Mouse (Mus musculus) myocyte (in vitro differentiated cells): ENCODE data around the gene Mindy4.

Experiments
- CEBPB ChIP-seq: IDR thresholded peaks from 2 replicates; pipeline ENCODE4 v1.6.1; 2011; ENCODE audit warnings: mild to moderate bottlenecking, moderate library complexity; ENCODE audit not compliant: poor library complexity, insufficient read depth, severe bottlenecking
- E2F4 ChIP-seq: IDR thresholded peaks from one replicate; pipeline ENCODE4 v1.6.1; 2011; ENCODE audit warnings: mild to moderate bottlenecking, control low read depth, moderate library complexity; ENCODE audit not compliant: insufficient read depth
- MAX ChIP-seq: IDR thresholded peaks from one replicate; pipeline ENCODE4 v1.6.1; 2011; ENCODE audit warnings: low read depth, mild to moderate bottlenecking, control low read depth
- MYOG ChIP-seq, 3 experiments: IDR thresholded peaks; one replicate each; pipeline ENCODE4 v1.6.1; 2011; ENCODE audit warnings: control low read depth in 2 of 3, low read depth in 2 of 3, mild to moderate bottlenecking in 2 of 3; ENCODE audit not compliant: insufficient read length in 2 of 3, control insufficient read depth in 1 of 3, insufficient read depth in 1 of 3
- POLR2A ChIP-seq: IDR thresholded peaks from one replicate; pipeline ENCODE4 v1.6.1; 2011; ENCODE audit warnings: low read depth, mild to moderate bottlenecking, control low read depth, moderate library complexity; ENCODE audit not compliant: insufficient read length
- POLR2AphosphoS2 ChIP-seq: IDR thresholded peaks from one replicate; pipeline ENCODE4 v1.6.1; 2011; ENCODE audit warnings: low read depth, control low read depth; ENCODE audit not compliant: insufficient read length
- TCF3 ChIP-seq: IDR thresholded peaks from one replicate; pipeline ENCODE4 v1.6.1; 2011; ENCODE audit warnings: low read depth, control low read depth; ENCODE audit not compliant: insufficient read length
- USF1 ChIP-seq: IDR thresholded peaks from one replicate; pipeline ENCODE4 v1.6.1; 2011; ENCODE audit warnings: low read depth, mild to moderate bottlenecking, control low read depth, moderate library complexity

DNA sequence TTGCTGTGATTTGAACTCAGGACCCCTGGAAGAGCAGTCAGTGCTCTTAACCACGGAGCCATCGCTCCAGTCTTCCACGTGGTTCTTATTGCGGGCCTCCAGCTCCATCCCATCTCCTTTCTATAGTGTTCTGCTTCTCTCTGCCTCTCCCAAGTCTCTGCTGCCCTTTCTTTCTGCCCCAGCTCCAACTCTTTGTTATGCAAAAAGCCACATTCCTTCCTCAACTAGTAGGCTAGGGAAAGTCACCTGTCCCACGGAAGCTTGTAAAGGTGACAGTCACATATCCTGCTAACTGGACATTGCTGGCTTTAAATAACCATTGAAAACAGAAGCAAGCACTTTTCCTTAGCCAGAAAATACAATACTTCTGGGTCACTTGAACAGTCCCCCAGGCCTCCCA, 33.4 kb upstream of the Mindy4 start:
- no peak for TF ChIP-seq POLR2A
- no peak for TF ChIP-seq MYOG (IDR thresholded peaks at IDR 0.05; ENCODE audit: control insufficient read depth in 1 of 3, insufficient read depth in 1 of 3, insufficient read length in 2 of 3, low read depth in 2 of 3)
- no peak for TF ChIP-seq USF1
- no peak for TF ChIP-seq E2F4
- TF ChIP-seq CEBPB: no peak
- TF ChIP-seq MAX: no peak
- TF ChIP-seq TCF3: no peak
- TF ChIP-seq POLR2AphosphoS2: no peak
